ENCODE assay signal across 8 mouse cellular contexts in the genomic region with DNA sequence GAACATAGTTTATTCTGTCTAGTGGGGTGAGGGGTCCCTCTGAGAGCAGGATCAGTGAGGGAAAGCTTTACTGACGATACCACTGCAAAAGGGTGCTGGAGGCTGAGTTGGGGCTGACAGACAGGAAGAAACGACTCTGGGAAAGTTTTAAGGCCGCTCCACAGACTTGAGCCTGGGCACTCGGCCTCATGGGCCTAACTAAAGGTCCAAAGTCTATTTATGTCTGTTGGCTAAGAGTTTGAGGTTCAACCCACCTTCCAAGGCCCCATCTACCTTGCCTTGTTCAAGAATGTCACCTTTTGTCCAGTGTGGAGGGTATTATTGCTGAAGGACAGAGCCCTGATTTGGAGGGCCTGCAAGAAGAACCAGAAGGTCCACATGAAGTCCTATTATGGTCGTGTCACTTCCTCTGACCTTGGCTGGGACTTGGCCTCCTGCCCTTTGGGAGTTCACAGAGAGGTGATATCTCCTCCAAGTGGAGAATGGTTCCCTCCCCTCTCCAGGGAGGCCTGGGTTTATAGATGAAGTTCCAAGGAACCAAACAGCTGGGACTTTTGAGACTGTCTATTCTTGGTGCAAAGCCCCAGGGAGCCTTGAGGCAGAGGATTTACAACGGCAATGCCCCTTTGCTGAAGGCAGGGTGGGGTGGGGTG. TPM values are rescaled to one million over a fixed set of nuclear protein-coding genes. Genes with fewer than 3 reads are reported as not detected.
DNase-seq lines count a peak whose midpoint lies in the region; ATAC-seq lines count a peak whose summit lies in the region.

No protein-coding gene starts in this region.

- no peaks in the 10 kb centered on the region for H3K36me3 ChIP-seq in heart, embryonic 15.5 days
- H3K36me3 ChIP-seq in hindbrain, embryonic 13.5 days, result no peaks in the 10 kb centered on the region

- 43% methylated on average over 6 of the region's 6 CpGs for WGBS in heart, embryonic 15.5 days
- WGBS in hindbrain, embryonic 13.5 days, result 70% methylated on average over 6 of the region's 6 CpGs

- DNase-seq in kidney, postnatal 4 days, result peak; percentile 93 to 94
- peak; percentile 37 to 55 for DNase-seq in spleen, postnatal 36 days (ENCODE audit: low spot score in 2 of 2)
- no peak for DNase-seq in B cell, adult 2 months
- DNase-seq in natural killer cell, adult 2 months (ENCODE audit: low spot score in 2 of 2), result no peak
- no peak for DNase-seq in thymus, postnatal 10 days (ENCODE audit: low spot score in 2 of 2)

- no peak overlapping the region for H3K9ac ChIP-seq in heart, embryonic 15.5 days
- H3K9ac ChIP-seq in hindbrain, embryonic 13.5 days, result no peak overlapping the region

- ATAC-seq in erythroid progenitor cell, adult 5-6 weeks (replicated peaks; ENCODE audit: low FRiP score, poor library complexity, severe bottlenecking), result peak; percentile 28
- peak; percentile 29; the same call in 1 of the 2 replicates for ATAC-seq in heart, embryonic 15.5 days (replicated peaks; ENCODE audit: insufficient number of reproducible peaks, insufficient read depth, low FRiP score, low read depth)
- no peak for ATAC-seq in hindbrain, embryonic 13.5 days (ENCODE audit: low FRiP score)

- H3K4me3 ChIP-seq in heart, embryonic 15.5 days, result no peak overlapping the region
- H3K4me3 ChIP-seq in hindbrain, embryonic 13.5 days, result no peak overlapping the region

- no peak overlapping the region for H3K4me2 ChIP-seq in heart, embryonic 15.5 days
- H3K4me2 ChIP-seq in hindbrain, embryonic 13.5 days, result no peak overlapping the region

- H3K27ac ChIP-seq in heart, embryonic 15.5 days, result peak overlapping the region; percentile 83
- no peak overlapping the region for H3K27ac ChIP-seq in hindbrain, embryonic 13.5 days

- H3K4me1 ChIP-seq in heart, embryonic 15.5 days (replicated peaks), result peaks cover 36% of the 10 kb centered on the region
- peaks cover 13% of the 10 kb centered on the region for H3K4me1 ChIP-seq in hindbrain, embryonic 13.5 days (replicated peaks)

- no peaks in the 10 kb centered on the region for H3K9me3 ChIP-seq in heart, embryonic 15.5 days (replicated peaks)
- H3K9me3 ChIP-seq in hindbrain, embryonic 13.5 days, result no peaks in the 10 kb centered on the region

- H3K27me3 ChIP-seq in heart, embryonic 15.5 days, result no peaks in the 10 kb centered on the region
- no peaks in the 10 kb centered on the region for H3K27me3 ChIP-seq in hindbrain, embryonic 13.5 days

RNA-seq across cellular contexts. Expression of a gene that starts 55.2 kb away (rescaled TPM):
- total RNA-seq in erythroid progenitor cell, adult 5-6 weeks (2015; ENCODE audit: low replicate concordance), result 11.7 and 23.8 TPM in 2 replicates
- 9.5 and 14.1 TPM in 2 replicates for total RNA-seq in erythroid progenitor cell, adult 5-6 weeks (2017; ENCODE audit: low replicate concordance)
- polyA plus RNA-seq in heart, embryonic 15.5 days (2015; fragmentation: Nextera tagmentation; extraction: Ambion mirVana), result 36.3 and 46.4 TPM in 2 replicates
- 34.9 and 41.9 TPM in 2 replicates for polyA plus RNA-seq in hindbrain, embryonic 13.5 days (2015; fragmentation: Nextera tagmentation; extraction: Ambion mirVana)

Comparison
In these comparisons a context has a peak if more than half of its experiments do, and no peak if none do; other contexts are left out.
1. DNase-seq: peak in kidney, postnatal 4 days (2 of 2) and spleen, postnatal 36 days (2 of 2); none in B cell, adult 2 months (0 of 2), natural killer cell, adult 2 months (0 of 2) and thymus, postnatal 10 days (0 of 2).